Mouse (Mus musculus) intestine, embryonic 16.5 days (tissue): ENCODE data around the gene Sesn1. TPM values are rescaled to one million over a fixed set of nuclear protein-coding genes. Genes with fewer than 3 reads are reported as not detected.
"Not testable (repeated sequence)": the region's sequence is repeated elsewhere in the genome, so short reads cannot be mapped to it uniquely, and the experiment has no call there.

Experiments used
- ATAC-seq: fragments of 200-750 bp; cut with Nextera tagmentation; 2 replicates; pipeline ENCODE4 v1.8.0; 2017; ENCODE audit warnings: moderate TSS enrichment, moderate library complexity
- H3K27ac ChIP-seq: fragments of 300-500 bp; sonication (generic); 2 replicates; pipeline ENCODE4 v1.5.1; 2014; ENCODE audit warnings: mild to moderate bottlenecking, low read length
- H3K27me3 ChIP-seq: fragments of 300-500 bp; sonication (generic); replicated peaks from 2 replicates; pipeline ENCODE4 v1.6.1; 2014; ENCODE audit warnings: low read length, control low read depth, mixed read lengths; ENCODE audit not compliant: control insufficient read depth, insufficient read depth
- H3K36me3 ChIP-seq: fragments of 300-500 bp; sonication (generic); 2 replicates; pipeline ENCODE4 v1.6.1; 2014; ENCODE audit warnings: low read length, control low read depth; ENCODE audit not compliant: control insufficient read depth, insufficient read depth
- H3K4me1 ChIP-seq: fragments of 300-500 bp; sonication (generic); 2 replicates; pipeline ENCODE4 v1.6.1; 2014; ENCODE audit warnings: low read length, control low read depth, mixed read lengths; ENCODE audit not compliant: control insufficient read depth, insufficient read depth
- H3K4me2 ChIP-seq: fragments of 300-500 bp; sonication (generic); 2 replicates; pipeline ENCODE4 v1.6.1; 2014; ENCODE audit warnings: low read depth, low read length, control low read depth
- H3K4me3 ChIP-seq: fragments of 300-500 bp; sonication (generic); 2 replicates; pipeline ENCODE4 v1.5.1; 2014; ENCODE audit warnings: mild to moderate bottlenecking, low read length
- H3K9ac ChIP-seq: fragments of 300-500 bp; sonication (generic); 2 replicates; pipeline ENCODE4 v1.6.1; 2014; ENCODE audit warnings: low read depth, low read length
- H3K9me3 ChIP-seq: fragments of 300-500 bp; sonication (generic); 2 replicates; pipeline ENCODE4 v1.6.1; 2016; ENCODE audit warnings: low read length, control low read depth; ENCODE audit not compliant: control insufficient read depth
- WGBS: fragments of 180-500 bp; shearing (Covaris S2); extraction: QIAGEN DNeasy Blood & Tissue Kit; methylation state at CpG from one replicate; pipeline ENCODE4 v1.1.7; 2014; 5-methylcytosine and 5-hydroxymethylcytosine counted together
- polyA plus RNA-seq: library from polyadenylated mRNA; unstranded; fragments of >200 nt; fragmentation: Nextera tagmentation; extraction: Ambion mirVana; gene quantifications from 2 replicates; pipeline ENCODE4 v1.2.1, GENCODE M21; 2015

Sesn1 gene
- polyA plus RNA-seq, 1 experiment from 2014 or later = 28.3 TPM

- Histone ChIP-seq H3K4me2 (no peak overlapping the region), H3K27ac (no peak overlapping the region), H3K9me3 (no peaks in the 10 kb centered on the region), H3K36me3 (no peaks in the 10 kb centered on the region), H3K4me3 (no peak overlapping the region), H3K4me1 (peaks cover 16% of the 10 kb centered on the region), H3K27me3 (no peaks in the 10 kb centered on the region), H3K9ac (no peak overlapping the region)
- no peak for ATAC-seq
These were observed 125.7 kb downstream of the Sesn1 start for GRCm38 (mm10) chr10:41935476-41935829.

- ATAC-seq = no peak
- Histone ChIP-seq H3K9ac (no peak overlapping the region), H3K9me3 (no peaks in the 10 kb centered on the region), H3K4me1 (peaks cover 16% of the 10 kb centered on the region), H3K4me3 (no peak overlapping the region), H3K36me3 (no peaks in the 10 kb centered on the region), H3K27me3 (no peaks in the 10 kb centered on the region), H3K27ac (no peak overlapping the region), H3K4me2 (no peak overlapping the region)
- 59% methylated on average over 4 of the region's 4 CpGs for WGBS
These were observed 126.4 kb downstream of the Sesn1 start for GRCm38 (mm10) chr10:41936100-41936499.

GRCm38 (mm10) chr10:41937176-41937575 is 127.4 kb downstream of the Sesn1 start:
- Histone ChIP-seq H3K9ac (no peak overlapping the region), H3K4me2 (no peak overlapping the region), H3K9me3 (no peaks in the 10 kb centered on the region), H3K4me3 (no peak overlapping the region), H3K27me3 (no peaks in the 10 kb centered on the region), H3K4me1 (peaks cover 16% of the 10 kb centered on the region), H3K36me3 (no peaks in the 10 kb centered on the region), H3K27ac (no peak overlapping the region)
- no peak for ATAC-seq
- 42% methylated on average over 4 of the region's 4 CpGs for WGBS

GRCm38 (mm10) chr10:41939090-41939489 is 129.4 kb downstream of the Sesn1 start:
- H3K9ac ChIP-seq = no peak overlapping the region
- H3K4me2 ChIP-seq = no peak overlapping the region
- H3K27ac ChIP-seq = no peak overlapping the region
- peaks cover 16% of the 10 kb centered on the region for H3K4me1 ChIP-seq
- H3K27me3 ChIP-seq = no peaks in the 10 kb centered on the region
- H3K9me3 ChIP-seq = no peaks in the 10 kb centered on the region
- WGBS = 71% methylated on average over 4 of the region's 4 CpGs
- H3K4me3 ChIP-seq = no peak overlapping the region
- no peaks in the 10 kb centered on the region for H3K36me3 ChIP-seq
- no peak for ATAC-seq

GRCm38 (mm10) chr10:41952354-41952753 is 142.6 kb downstream of the Sesn1 start:
- H3K4me3 ChIP-seq, H3K9ac ChIP-seq, H3K27ac ChIP-seq, ATAC-seq, H3K27me3 ChIP-seq, H3K9me3 ChIP-seq, H3K4me1 ChIP-seq, H3K4me2 ChIP-seq, H3K36me3 ChIP-seq: not testable (repeated sequence)
- WGBS = 92% methylated on average over 6 of the region's 10 CpGs

GRCm38 (mm10) chr10:41952850-41953527 is 143.3 kb downstream of the Sesn1 start:
- Histone ChIP-seq H3K9me3 (no peaks in the 10 kb centered on the region), H3K4me1 (no peaks in the 10 kb centered on the region), H3K27me3 (no peaks in the 10 kb centered on the region), H3K36me3 (no peaks in the 10 kb centered on the region), H3K27ac (no peak overlapping the region), H3K4me3 (no peak overlapping the region), H3K4me2 (no peak overlapping the region), H3K9ac (no peak overlapping the region)
- 87% methylated on average over 14 of the region's 14 CpGs for WGBS
- no peak for ATAC-seq

- Histone ChIP-seq H3K4me1 (no peaks in the 10 kb centered on the region), H3K27ac (no peak overlapping the region), H3K9ac (no peak overlapping the region), H3K4me2 (no peak overlapping the region), H3K9me3 (no peaks in the 10 kb centered on the region), H3K36me3 (no peaks in the 10 kb centered on the region), H3K27me3 (no peaks in the 10 kb centered on the region), H3K4me3 (no peak overlapping the region)
- no peak for ATAC-seq
- 97% methylated on average over 5 of the region's 5 CpGs for WGBS
These were observed 143.8 kb downstream of the Sesn1 start for GRCm38 (mm10) chr10:41953528-41953864.

- H3K4me3 ChIP-seq = no peak overlapping the region
- H3K9ac ChIP-seq = no peak overlapping the region
- no peaks in the 10 kb centered on the region for H3K9me3 ChIP-seq
- no peak overlapping the region for H3K4me2 ChIP-seq
- H3K36me3 ChIP-seq = no peaks in the 10 kb centered on the region
- H3K4me1 ChIP-seq = peaks cover 7% of the 10 kb centered on the region; the same call in 1 of the 2 replicates
- no peak for ATAC-seq
- WGBS = 88% methylated on average over 18 of the region's 18 CpGs
- H3K27ac ChIP-seq = no peak overlapping the region
- no peaks in the 10 kb centered on the region for H3K27me3 ChIP-seq
These were observed 147.9 kb downstream of the Sesn1 start for GRCm38 (mm10) chr10:41957421-41958225.
